Mouse (Mus musculus) urinary bladder, adult 2 months (tissue): ENCODE results near the gene Nt5c3. TPM values are rescaled to one million over a fixed set of nuclear protein-coding genes. Genes with fewer than 3 reads are reported as not detected.

Experiments used
- DNase-seq: peaks from one replicate; pipeline ENCODE4 v3.0.0; 2022; ENCODE audit warnings: low spot score
- polyA plus RNA-seq: library from polyadenylated mRNA; depleted of rRNA; stranded (reverse); fragments of >200 nt; gene quantifications from 2 replicates; pipeline ENCODE4 v1.2.3, GENCODE M21; 2012; rRNA removed

Gene Nt5c3
- 24.3 and 29.7 TPM in 2 replicates for polyA plus RNA-seq

GRCm38 (mm10) chr6:56923726-56924707 is at the start of gene Nt5c3, which contains the start of gene Vmn1r4:
Gene Nt5c3 (minus strand): TSS chr6:56923932.
Gene Vmn1r4 (plus strand): TSS chr6:56924015.
- DNase-seq, result peak; percentile 80

GRCm38 (mm10) chr6:56969973-56970372 is 46.2 kb upstream of the Nt5c3 start, which contains the start of gene Vmn1r5:
Gene Vmn1r5 (plus strand): TSS chr6:56970273.
- no peak for DNase-seq

- no peak for DNase-seq
Measured at GRCm38 (mm10) chr6:56956436-56956835, 32.7 kb upstream of the Nt5c3 start.

GRCm38 (mm10) chr6:56934366-56934765 is 10.6 kb upstream of the Nt5c3 start:
- DNase-seq, result no peak

GRCm38 (mm10) chr6:56932464-56932863 is 8.7 kb upstream of the Nt5c3 start:
- no peak for DNase-seq

- DNase-seq, result no peak
Measured at GRCm38 (mm10) chr6:56931648-56932415, 8.1 kb upstream of the Nt5c3 start.

- no peak for DNase-seq
Measured at GRCm38 (mm10) chr6:56923331-56923725, 404 bp downstream of the Nt5c3 start.

- no peak for DNase-seq
Measured at GRCm38 (mm10) chr6:56920222-56921092, 3.3 kb downstream of the Nt5c3 start.

GRCm38 (mm10) chr6:56919330-56920044 is 4.2 kb downstream of the Nt5c3 start:
- no peak for DNase-seq

GRCm38 (mm10) chr6:56917578-56918368 is 6.0 kb downstream of the Nt5c3 start:
- DNase-seq, result no peak

- no peak for DNase-seq
Measured at GRCm38 (mm10) chr6:56916279-56916678, 7.5 kb downstream of the Nt5c3 start.

- DNase-seq, result no peak
Measured at GRCm38 (mm10) chr6:56913092-56913858, 10.5 kb downstream of the Nt5c3 start.

- no peak for DNase-seq
Measured at GRCm38 (mm10) chr6:56910910-56911309, 12.8 kb downstream of the Nt5c3 start.

GRCm38 (mm10) chr6:56908912-56909311 is 14.8 kb downstream of the Nt5c3 start:
- no peak for DNase-seq

GRCm38 (mm10) chr6:56908397-56908796 is 15.3 kb downstream of the Nt5c3 start:
- DNase-seq, result no peak

- no peak for DNase-seq
Measured at GRCm38 (mm10) chr6:56907973-56908372, 15.8 kb downstream of the Nt5c3 start.

- DNase-seq, result no peak
Measured at GRCm38 (mm10) chr6:56906121-56906846, 17.4 kb downstream of the Nt5c3 start.

- no peak for DNase-seq
Measured at GRCm38 (mm10) chr6:56905486-56905885, 18.2 kb downstream of the Nt5c3 start.
